Mouse (Mus musculus) forebrain, embryonic 12.5 days (tissue): ENCODE data around the gene Jph4. TPM values are rescaled to one million over a fixed set of nuclear protein-coding genes. Genes with fewer than 3 reads are reported as not detected.
A peak's percentile ranks its signal among the peaks of the same experiment; 100 is the strongest.

Experiments used
- ATAC-seq: fragments of 200-750 bp; cut with Nextera tagmentation; 2 replicates; pipeline ENCODE4 v1.8.0; 2017; ENCODE audit warnings: moderate TSS enrichment; ENCODE audit not compliant: low FRiP score
- H3K27ac ChIP-seq: fragments of 300-500 bp; sonication (generic); 2 replicates; pipeline ENCODE4 v1.5.1; 2016; ENCODE audit warnings: mild to moderate bottlenecking
- H3K27me3 ChIP-seq: fragments of 300-500 bp; sonication (generic); 2 replicates; pipeline ENCODE4 v1.6.1; 2016; ENCODE audit warnings: mild to moderate bottlenecking
- H3K36me3 ChIP-seq: fragments of 300-500 bp; sonication (generic); replicated peaks from 2 replicates; pipeline ENCODE4 v1.6.1; 2016; ENCODE audit warnings: mild to moderate bottlenecking
- H3K4me1 ChIP-seq: fragments of 300-500 bp; sonication (generic); 2 replicates; pipeline ENCODE4 v1.6.1; 2016
- H3K4me2 ChIP-seq: fragments of 300-500 bp; sonication (generic); 2 replicates; pipeline ENCODE4 v1.6.1; 2016; ENCODE audit warnings: mild to moderate bottlenecking, moderate library complexity
- H3K4me3 ChIP-seq: fragments of 300-500 bp; sonication (generic); replicated peaks from 2 replicates; pipeline ENCODE4 v1.5.1; 2016; ENCODE audit warnings: mild to moderate bottlenecking
- H3K9ac ChIP-seq: fragments of 300-500 bp; sonication (generic); 2 replicates; pipeline ENCODE4 v1.6.1; 2016; ENCODE audit warnings: mild to moderate bottlenecking
- H3K9me3 ChIP-seq: fragments of 300-500 bp; sonication (generic); 2 replicates; pipeline ENCODE4 v1.6.1; 2016
- WGBS: fragments of 180-500 bp; shearing (Covaris S2); methylation state at CpG from one replicate; pipeline ENCODE4 v1.1.7; 2016; 5-methylcytosine and 5-hydroxymethylcytosine counted together
- polyA plus RNA-seq: library from polyadenylated mRNA; unstranded; fragments of >200 nt; fragmentation: Nextera tagmentation; extraction: Ambion mirVana; gene quantifications from 2 replicates; pipeline ENCODE4 v1.2.1, GENCODE M21; 2016

Jph4 gene
- polyA plus RNA-seq, 1 experiment from 2014 or later = 9.0 TPM

DNA sequence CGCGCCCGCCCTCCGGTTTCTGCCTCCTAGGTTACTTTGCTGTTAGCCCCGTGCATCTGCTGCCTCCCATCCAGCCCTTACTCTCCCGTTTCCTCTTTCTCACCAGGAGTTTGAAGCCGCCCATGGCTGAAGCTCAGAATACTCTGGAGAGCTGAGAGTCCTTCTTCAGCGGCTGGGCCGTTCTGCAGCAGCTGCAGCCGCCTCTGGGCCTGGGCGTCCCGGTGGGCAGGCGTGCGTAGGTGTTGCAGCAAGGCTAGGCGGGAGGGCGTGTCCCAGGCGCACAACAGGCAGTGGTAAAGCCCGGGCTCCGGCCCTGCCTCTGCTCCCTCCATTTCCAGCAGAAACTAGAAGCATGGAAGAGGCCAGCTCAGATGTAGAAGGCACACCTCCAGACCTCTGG is 45.0 kb downstream of the Jph4 start:
- Histone ChIP-seq H3K4me3 (no peak overlapping the region), H3K27ac (0 out of 2 replicates have a peak overlapping the region, but pooled peaks have one; percentile 25)
- 34% methylated on average over 19 of the region's 19 CpGs for WGBS

DNA sequence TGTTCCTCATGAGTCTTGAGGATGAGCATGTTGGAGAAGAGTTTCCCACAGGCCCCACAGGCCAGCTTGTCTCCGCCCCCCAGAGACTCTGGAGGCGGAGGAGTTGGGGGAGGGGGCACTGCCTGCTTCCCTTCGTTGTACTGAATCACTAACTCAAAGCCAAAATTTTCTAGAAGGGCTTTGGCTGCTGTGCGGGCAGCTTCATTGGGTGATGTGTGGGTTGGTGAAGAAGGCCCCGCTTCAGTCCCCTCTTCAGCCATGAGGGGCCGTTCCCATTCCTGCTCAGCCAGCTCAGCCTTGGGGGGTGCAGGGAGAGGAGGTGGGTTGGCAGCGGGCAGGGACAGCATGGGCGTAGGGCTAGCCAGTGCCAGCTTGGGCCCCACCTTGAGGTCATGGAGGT is 50.7 kb downstream of the Jph4 start:
- no peaks in the 10 kb centered on the region for H3K9me3 ChIP-seq
- H3K4me2 ChIP-seq = no peak overlapping the region
- 91% methylated on average over 8 of the region's 8 CpGs for WGBS
- no peak overlapping the region for H3K4me3 ChIP-seq
- H3K9ac ChIP-seq = no peak overlapping the region
- peaks cover 84% of the 10 kb centered on the region for H3K36me3 ChIP-seq
- ATAC-seq = no peak
- no peak overlapping the region for H3K27ac ChIP-seq
- H3K27me3 ChIP-seq = no peaks in the 10 kb centered on the region
- peaks cover 26% of the 10 kb centered on the region for H3K4me1 ChIP-seq

More for the DNA sequence above, 45.0 kb downstream of the Jph4 start:
- ATAC-seq = no peak
- peak overlapping the region; percentile 2; the same call in 1 of the 2 replicates for H3K4me2 ChIP-seq
- no peaks in the 10 kb centered on the region for H3K9me3 ChIP-seq
- peaks cover 28% of the 10 kb centered on the region for H3K4me1 ChIP-seq
- H3K36me3 ChIP-seq = peaks cover 83% of the 10 kb centered on the region
- no peak overlapping the region for H3K9ac ChIP-seq
- peaks cover 6% of the 10 kb centered on the region; the same call in 1 of the 2 replicates for H3K27me3 ChIP-seq

DNA sequence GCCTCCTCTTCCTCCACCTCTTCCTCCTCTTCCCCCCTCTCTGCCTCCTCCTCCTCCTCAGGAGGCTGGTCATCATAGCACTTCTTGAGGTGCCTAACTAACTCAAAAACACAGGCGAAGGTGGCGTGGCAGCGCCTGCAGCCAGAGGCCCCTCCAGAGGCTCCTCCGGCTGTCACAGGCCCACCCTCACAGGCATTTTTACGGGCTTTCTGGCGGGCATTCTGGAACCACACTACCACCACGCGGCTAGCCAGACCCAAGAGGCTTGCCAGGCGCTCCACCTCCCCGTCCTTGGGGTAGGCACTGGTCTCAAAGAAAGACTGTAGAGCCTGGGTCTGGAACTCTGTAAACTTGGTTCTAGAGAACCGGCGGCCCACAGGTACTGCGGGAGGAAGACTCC is 51.3 kb downstream of the Jph4 start:
- no peak overlapping the region for H3K4me2 ChIP-seq
- no peaks in the 10 kb centered on the region for H3K9me3 ChIP-seq
- H3K4me3 ChIP-seq = no peak overlapping the region
- ATAC-seq = no peak
- H3K27me3 ChIP-seq = no peaks in the 10 kb centered on the region
- peaks cover 32% of the 10 kb centered on the region for H3K4me1 ChIP-seq
- H3K36me3 ChIP-seq = peaks cover 78% of the 10 kb centered on the region
- no peak overlapping the region for H3K27ac ChIP-seq
- no peak overlapping the region for H3K9ac ChIP-seq
- 92% methylated on average over 13 of the region's 13 CpGs for WGBS

DNA sequence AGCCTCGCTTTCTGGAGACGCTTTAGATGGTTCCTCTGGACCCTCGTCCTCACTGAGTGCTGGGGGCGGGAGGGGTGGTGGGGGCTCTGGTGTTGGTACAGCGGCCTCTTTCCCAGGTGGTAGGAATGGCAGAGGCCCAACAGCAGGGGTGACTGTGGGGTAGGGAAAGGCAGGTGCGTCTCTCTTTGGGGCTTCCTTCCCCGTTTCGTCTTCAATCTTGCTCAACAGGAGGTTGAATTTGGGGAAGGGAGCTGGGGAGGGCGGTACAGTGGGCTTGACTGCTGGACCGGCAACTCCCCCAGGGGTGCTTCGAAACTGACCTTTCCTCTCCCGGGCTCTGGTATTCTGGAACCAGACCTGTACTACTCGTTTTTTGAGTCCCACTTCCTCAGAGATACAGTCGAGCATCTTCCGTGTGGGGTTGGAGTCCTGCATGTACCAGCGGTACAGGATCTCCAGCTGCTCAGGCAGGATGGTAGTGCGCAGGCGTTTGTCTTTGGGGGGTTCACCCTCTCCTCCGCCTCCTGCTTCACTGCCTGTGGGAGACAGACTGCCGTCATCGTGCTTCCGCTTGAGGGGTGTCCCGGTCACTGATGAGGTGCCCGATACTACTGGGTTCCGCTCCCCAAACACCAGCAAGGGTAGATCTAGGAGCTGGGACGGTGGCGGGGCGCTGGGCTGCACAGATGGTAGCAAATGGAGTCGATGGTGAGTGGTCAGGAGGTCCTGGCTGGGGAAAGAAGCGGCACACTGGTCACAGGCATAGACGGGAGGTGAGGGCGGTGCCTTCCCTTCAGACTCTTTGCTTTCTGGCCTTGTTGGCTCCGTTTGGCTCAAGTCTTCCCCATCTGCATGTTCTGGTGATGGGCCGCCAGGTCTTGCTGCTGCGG is 52.0 kb downstream of the Jph4 start:
- no peak for ATAC-seq
- Histone ChIP-seq H3K27ac (no peak overlapping the region), H3K36me3 (peaks cover 72% of the 10 kb centered on the region)

DNA sequence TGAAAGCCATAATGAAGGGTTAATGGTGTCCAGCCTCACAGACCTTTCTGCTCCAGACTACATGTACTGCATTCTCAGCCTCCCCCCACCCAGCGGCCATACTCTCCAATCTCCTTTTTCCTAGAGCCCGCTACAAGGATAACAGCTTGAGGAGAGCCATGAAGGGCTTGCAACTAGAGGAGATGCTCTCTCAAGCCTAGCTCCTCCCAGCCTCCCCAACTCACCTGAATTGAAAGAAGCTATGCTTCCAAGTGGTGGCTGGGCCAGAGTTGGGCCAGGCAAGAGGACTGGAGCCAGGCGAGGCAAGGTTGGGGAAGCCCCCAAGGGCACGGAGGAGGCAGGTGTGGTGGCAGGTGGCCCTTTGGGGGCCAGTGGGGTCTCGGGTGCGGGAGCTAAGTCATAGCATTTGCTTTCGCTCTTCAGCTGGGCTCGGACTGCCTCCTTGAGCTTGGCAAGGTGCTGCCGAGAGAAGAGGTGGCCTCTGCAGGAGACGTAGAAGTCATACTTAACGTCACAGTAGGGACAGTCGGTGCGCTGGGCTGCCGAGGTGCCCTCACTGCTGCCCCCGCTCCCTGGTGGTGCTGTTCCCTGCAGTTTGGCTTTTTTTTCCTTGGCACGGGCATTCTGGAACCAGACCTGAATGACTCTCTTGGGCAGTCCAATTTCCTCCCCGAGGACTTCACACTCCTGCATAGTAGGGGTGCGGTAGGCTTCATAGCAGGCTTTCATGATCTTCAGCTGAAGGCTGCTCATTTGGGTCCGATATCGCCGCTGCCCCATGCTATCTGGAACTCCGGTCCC is 53.0 kb downstream of the Jph4 start:
- Histone ChIP-seq H3K27ac (no peak overlapping the region), H3K4me1 (peaks cover 40% of the 10 kb centered on the region), H3K27me3 (no peaks in the 10 kb centered on the region), H3K9me3 (no peaks in the 10 kb centered on the region), H3K9ac (no peak overlapping the region), H3K4me3 (no peak overlapping the region), H3K4me2 (no peak overlapping the region), H3K36me3 (peaks cover 62% of the 10 kb centered on the region)
- no peak for ATAC-seq
- 90% methylated on average over 22 of the region's 22 CpGs for WGBS

More for the DNA sequence above, 52.0 kb downstream of the Jph4 start:
- Histone ChIP-seq H3K4me1 (peaks cover 37% of the 10 kb centered on the region), H3K9me3 (no peaks in the 10 kb centered on the region), H3K4me2 (no peak overlapping the region), H3K4me3 (no peak overlapping the region), H3K27me3 (no peaks in the 10 kb centered on the region), H3K9ac (no peak overlapping the region)
- 85% methylated on average over 35 of the region's 35 CpGs for WGBS

DNA sequence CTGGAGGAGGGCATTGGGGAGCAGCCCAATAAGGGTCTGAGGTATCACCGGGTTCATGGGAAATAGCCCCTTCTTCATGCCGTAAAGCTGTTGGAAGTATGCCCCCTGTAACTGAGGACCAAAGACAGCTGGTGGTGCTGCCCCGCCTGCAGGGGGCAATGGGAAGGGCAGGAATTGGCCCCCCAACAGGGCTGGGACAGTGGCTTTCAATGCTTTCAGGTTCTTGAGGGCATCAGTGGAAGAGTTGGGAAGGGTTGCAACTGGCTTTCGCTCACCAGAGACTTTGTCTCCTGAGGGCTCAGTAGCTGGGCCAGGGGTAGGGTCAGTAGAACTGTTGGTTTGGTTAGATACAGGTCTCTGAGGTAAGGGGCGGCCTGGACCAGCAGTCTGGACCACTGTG is 53.6 kb downstream of the Jph4 start:
- peak overlapping the region; percentile 33; the same call in 1 of the 2 replicates for H3K27ac ChIP-seq
- H3K27me3 ChIP-seq = no peaks in the 10 kb centered on the region
- 85% methylated on average over 5 of the region's 5 CpGs for WGBS
- H3K36me3 ChIP-seq = peaks cover 55% of the 10 kb centered on the region
- H3K4me3 ChIP-seq = no peak overlapping the region
- peaks cover 40% of the 10 kb centered on the region for H3K4me1 ChIP-seq
- ATAC-seq = 0 out of 2 replicates have a peak, but pooled peaks have one; percentile 1
- H3K9me3 ChIP-seq = no peaks in the 10 kb centered on the region
- H3K4me2 ChIP-seq = peak overlapping the region; percentile 9; the same call in 1 of the 2 replicates
- H3K9ac ChIP-seq = no peak overlapping the region

DNA sequence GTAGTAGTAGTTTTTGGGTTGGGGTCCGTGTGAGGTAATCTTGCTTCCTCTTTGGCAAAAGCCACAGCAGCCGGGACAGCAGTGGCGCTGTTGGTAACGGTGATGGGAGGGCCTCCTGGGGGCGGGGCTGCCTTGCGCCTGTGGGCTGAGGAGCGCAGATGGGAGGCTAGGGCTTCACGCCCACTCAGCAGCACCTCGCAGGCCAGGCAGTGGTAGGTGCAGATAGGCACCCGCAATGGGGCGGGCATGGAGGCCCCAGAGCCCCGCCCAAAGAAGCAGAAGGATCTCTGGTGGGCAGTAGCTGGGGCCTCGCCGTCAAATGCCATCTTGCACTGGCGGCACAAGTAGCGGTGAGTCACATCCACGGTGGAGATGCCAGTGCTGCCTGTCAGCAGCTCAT is 54.1 kb downstream of the Jph4 start:
- peak overlapping the region; percentile 9; the same call in 1 of the 2 replicates for H3K4me2 ChIP-seq
- ATAC-seq = peak; percentile 66
- peak overlapping the region; percentile 33 for H3K27ac ChIP-seq
- peaks cover 51% of the 10 kb centered on the region for H3K36me3 ChIP-seq
- 34% methylated on average over 17 of the region's 17 CpGs for WGBS
- peaks cover 40% of the 10 kb centered on the region for H3K4me1 ChIP-seq
- H3K4me3 ChIP-seq = no peak overlapping the region
- H3K27me3 ChIP-seq = no peaks in the 10 kb centered on the region
- H3K9ac ChIP-seq = no peak overlapping the region; the same call in 1 of the 2 replicates
- H3K9me3 ChIP-seq = no peaks in the 10 kb centered on the region

DNA sequence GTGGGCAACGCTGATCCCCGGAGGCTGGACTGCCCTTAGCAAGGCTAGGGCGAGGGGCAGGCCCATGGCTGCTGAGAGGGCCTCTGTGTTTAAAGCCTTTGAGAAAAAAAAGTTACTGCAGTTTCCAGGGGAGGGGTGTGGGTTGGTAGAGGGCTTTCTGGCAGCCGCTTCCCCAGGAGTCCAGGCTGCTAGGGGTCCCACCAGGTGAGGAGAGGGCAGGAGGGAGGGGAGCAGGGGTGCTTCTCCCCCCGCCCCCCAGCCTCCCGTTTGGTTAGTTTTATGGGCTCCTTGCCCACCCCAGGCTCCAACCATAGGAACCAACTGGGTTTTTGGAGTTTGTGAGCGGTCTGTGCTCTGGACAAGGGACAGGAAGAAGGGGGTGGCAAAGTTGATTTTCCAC is 54.9 kb downstream of the Jph4 start:
- H3K4me2 ChIP-seq = no peak overlapping the region
- H3K27ac ChIP-seq = no peak overlapping the region
- H3K4me1 ChIP-seq = peaks cover 40% of the 10 kb centered on the region
- peaks cover 43% of the 10 kb centered on the region for H3K36me3 ChIP-seq
- no peaks in the 10 kb centered on the region for H3K9me3 ChIP-seq
- no peak overlapping the region for H3K9ac ChIP-seq
- ATAC-seq = no peak
- H3K4me3 ChIP-seq = no peak overlapping the region
- WGBS = 45% methylated on average over 7 of the region's 7 CpGs
- H3K27me3 ChIP-seq = no peaks in the 10 kb centered on the region

DNA sequence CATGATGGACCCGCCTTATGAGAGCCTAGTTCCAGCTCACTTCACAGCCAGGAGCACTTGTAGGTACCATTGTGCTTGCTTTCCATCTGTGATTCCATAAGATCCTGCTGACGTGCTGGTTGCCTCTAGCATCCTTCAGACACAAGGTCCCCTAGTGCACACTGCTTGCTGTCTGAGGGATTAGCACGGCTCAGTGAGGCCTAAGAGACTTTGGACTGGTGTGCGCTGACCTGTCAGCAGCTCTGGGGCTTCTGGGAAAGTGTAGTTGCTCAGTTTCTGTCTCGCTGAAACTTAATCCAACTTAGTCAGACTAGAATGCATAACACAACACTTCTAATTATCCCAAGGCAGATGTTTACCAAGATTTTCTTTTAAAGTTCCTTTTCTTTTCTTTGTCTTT is 56.8 kb downstream of the Jph4 start:
- H3K4me3 ChIP-seq = no peak overlapping the region
- H3K27me3 ChIP-seq = peaks cover 2% of the 10 kb centered on the region; the same call in 1 of the 2 replicates
- no peak overlapping the region for H3K9ac ChIP-seq
- H3K9me3 ChIP-seq = no peaks in the 10 kb centered on the region
- H3K4me1 ChIP-seq = peaks cover 42% of the 10 kb centered on the region
- peak overlapping the region; percentile 63; the same call in 1 of the 2 replicates for H3K27ac ChIP-seq
- H3K36me3 ChIP-seq = peaks cover 25% of the 10 kb centered on the region
- no peak overlapping the region for H3K4me2 ChIP-seq
- 26% methylated on average over 5 of the region's 5 CpGs for WGBS
- ATAC-seq = no peak

DNA sequence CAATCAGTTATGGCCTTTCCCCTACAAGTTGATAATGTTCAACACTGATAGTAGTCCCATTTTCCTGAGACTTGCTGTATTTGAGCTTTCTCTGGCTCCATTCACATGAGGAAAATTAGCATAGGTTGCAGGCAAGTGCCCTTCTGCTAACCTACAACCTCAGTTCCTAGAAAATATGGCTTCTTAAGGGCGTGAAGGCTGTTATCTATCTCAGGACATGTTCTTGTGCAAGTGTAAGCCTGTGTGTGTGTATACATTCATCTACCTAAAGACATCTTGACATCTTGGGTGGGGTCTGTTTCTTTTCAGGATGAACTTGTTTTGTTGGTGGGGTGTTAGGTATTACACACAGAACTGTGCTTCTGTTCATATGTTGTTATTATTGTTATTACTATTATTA is 57.7 kb downstream of the Jph4 start:
- no peak overlapping the region for H3K27ac ChIP-seq
- no peak overlapping the region for H3K9ac ChIP-seq
- 91% methylated on average over 1 of the region's 1 CpGs for WGBS
- H3K4me2 ChIP-seq = no peak overlapping the region
- peaks cover 16% of the 10 kb centered on the region for H3K36me3 ChIP-seq
- H3K27me3 ChIP-seq = peaks cover 2% of the 10 kb centered on the region; the same call in 1 of the 2 replicates
- no peak for ATAC-seq
- no peak overlapping the region for H3K4me3 ChIP-seq
- H3K9me3 ChIP-seq = no peaks in the 10 kb centered on the region
- peaks cover 50% of the 10 kb centered on the region for H3K4me1 ChIP-seq
